Mouse (Mus musculus) midbrain, embryonic 16.5 days (tissue): ENCODE measurements around the gene Ncaph2. TPM values are rescaled to one million over a fixed set of nuclear protein-coding genes. Genes with fewer than 3 reads are reported as not detected.

Source experiments
- ATAC-seq: fragments of 200-750 bp; cut with Nextera tagmentation; 2 replicates; pipeline ENCODE4 v1.8.0; 2017; ENCODE audit warnings: moderate TSS enrichment
- H3K27ac ChIP-seq: fragments of 300-500 bp; sonication (generic); 2 replicates; pipeline ENCODE4 v1.5.1; 2014; ENCODE audit warnings: mild to moderate bottlenecking, low read length, mixed read lengths
- H3K27me3 ChIP-seq: fragments of 300-500 bp; sonication (generic); 2 replicates; pipeline ENCODE4 v1.6.1; 2014; ENCODE audit warnings: low read depth, low read length, mixed read lengths; ENCODE audit not compliant: control insufficient read depth, insufficient read depth
- H3K36me3 ChIP-seq: fragments of 300-500 bp; sonication (generic); 2 replicates; pipeline ENCODE4 v1.6.1; 2014; ENCODE audit warnings: mild to moderate bottlenecking, low read length, moderate library complexity, mixed read lengths; ENCODE audit not compliant: control insufficient read depth, insufficient read depth
- H3K4me1 ChIP-seq: fragments of 300-500 bp; sonication (generic); 2 replicates; pipeline ENCODE4 v1.6.1; 2014; ENCODE audit warnings: mild to moderate bottlenecking, low read length, mixed read lengths; ENCODE audit not compliant: control insufficient read depth, insufficient read depth
- H3K4me2 ChIP-seq: fragments of 300-500 bp; sonication (generic); 2 replicates; pipeline ENCODE4 v1.6.1; 2014; ENCODE audit warnings: mild to moderate bottlenecking, low read length, mixed read lengths
- H3K4me3 ChIP-seq: fragments of 300-500 bp; sonication (generic); 2 replicates; pipeline ENCODE4 v1.5.1; 2014; ENCODE audit warnings: low read depth, mild to moderate bottlenecking, low read length, moderate library complexity, mixed read lengths
- H3K9ac ChIP-seq: fragments of 300-500 bp; sonication (generic); 2 replicates; pipeline ENCODE4 v1.6.1; 2014; ENCODE audit warnings: low read depth, low read length, mixed read lengths
- H3K9me3 ChIP-seq: fragments of 300-500 bp; sonication (generic); replicated peaks from 2 replicates; pipeline ENCODE4 v1.6.1; 2014; ENCODE audit warnings: mild to moderate bottlenecking, low read length, mixed read lengths; ENCODE audit not compliant: control insufficient read depth, poor library complexity, severe bottlenecking
- WGBS: fragments of 180-500 bp; shearing (Covaris S2); extraction: QIAGEN DNeasy Blood & Tissue Kit; methylation state at CpG from one replicate; pipeline ENCODE4 v1.1.7; 2014; 5-methylcytosine and 5-hydroxymethylcytosine counted together
- microRNA-seq: library from miRNA; unstranded; fragments of <30 nt; microRNA quantifications from one replicate; pipeline ENCODE4, GENCODE M21; 2017
- polyA plus RNA-seq: library from polyadenylated mRNA; unstranded; fragments of >200 nt; fragmentation: Nextera tagmentation; extraction: Ambion mirVana; gene quantifications from 2 replicates; pipeline ENCODE4 v1.2.1, GENCODE M21; 2015

Ncaph2 gene
- polyA plus RNA-seq, 1 experiment from 2014 or later: 116 TPM

GRCm38 (mm10) chr15:89406691-89407090 is 51.2 kb downstream of the Ncaph2 start:
- H3K9ac ChIP-seq: no peak overlapping the region
- ATAC-seq: no peak
- H3K4me3 ChIP-seq: no peak overlapping the region
- H3K36me3 ChIP-seq: no peaks in the 10 kb centered on the region
- H3K27me3 ChIP-seq: no peaks in the 10 kb centered on the region
- no peaks in the 10 kb centered on the region for H3K4me1 ChIP-seq
- no peak overlapping the region for H3K27ac ChIP-seq
- peaks cover 3% of the 10 kb centered on the region; the same call in 1 of the 2 replicates for H3K9me3 ChIP-seq
- H3K4me2 ChIP-seq: no peak overlapping the region

GRCm38 (mm10) chr15:89410118-89410517 is 54.6 kb downstream of the Ncaph2 start, which contains the start of gene Syce3:
Gene Syce3 (minus strand): TSS chr15:89410503.
- no peak for ATAC-seq
- Histone ChIP-seq H3K9ac (no peak within 1 kb of the TSS), H3K36me3 (no peaks in the 10 kb centered on the region), H3K9me3 (peaks cover 3% of the 10 kb centered on the region; the same call in 1 of the 2 replicates), H3K4me2 (no peak within 1 kb of the TSS), H3K27me3 (no peaks in the 10 kb centered on the region), H3K4me3 (no peak within 1 kb of the TSS), H3K4me1 (no peaks in the 10 kb centered on the region), H3K27ac (no peak within 1 kb of the TSS)
- 91% methylated on average over 24 of the region's 24 CpGs for WGBS

GRCm38 (mm10) chr15:89415282-89415681 is 59.8 kb downstream of the Ncaph2 start:
- H3K4me2 ChIP-seq: no peak overlapping the region
- H3K9ac ChIP-seq: no peak overlapping the region
- no peaks in the 10 kb centered on the region for H3K27me3 ChIP-seq
- no peaks in the 10 kb centered on the region for H3K4me1 ChIP-seq
- peaks cover 9% of the 10 kb centered on the region; the same call in 1 of the 2 replicates for H3K36me3 ChIP-seq
- H3K9me3 ChIP-seq: no peaks in the 10 kb centered on the region
- ATAC-seq: no peak
- H3K27ac ChIP-seq: no peak overlapping the region
- no peak overlapping the region for H3K4me3 ChIP-seq
- WGBS: 90% methylated on average over 8 of the region's 8 CpGs

GRCm38 (mm10) chr15:89421938-89422337 is 66.4 kb downstream of the Ncaph2 start:
- 93% methylated on average over 9 of the region's 9 CpGs for WGBS
- Histone ChIP-seq H3K27me3 (no peaks in the 10 kb centered on the region), H3K27ac (no peak overlapping the region), H3K4me3 (no peak overlapping the region), H3K4me1 (no peaks in the 10 kb centered on the region), H3K9me3 (no peaks in the 10 kb centered on the region), H3K36me3 (peaks cover 24% of the 10 kb centered on the region), H3K9ac (no peak overlapping the region), H3K4me2 (no peak overlapping the region)
- ATAC-seq: no peak

Small RNA genes lying within 50 kb of the gene (microRNA-seq; reads per million reads assigned to microRNA genes)
- gene Mir6959: 1.0 reads per million

Other genes with a start within 250 kb of the Ncaph2 start
- 18.5 and 19.1 TPM in 2 replicates for gene Tubgcp6, start 232.6 kb upstream of the Ncaph2 start, polyA plus RNA-seq
- gene Hdac10, start 227.0 kb upstream of the Ncaph2 start, polyA plus RNA-seq: 30.6 and 31.0 TPM in 2 replicates
- 3.0 and 4.4 TPM in 2 replicates for gene Mapk12, start 215.0 kb upstream of the Ncaph2 start, polyA plus RNA-seq
- 29.0 and 32.6 TPM in 2 replicates for gene Mapk11, start 206.1 kb upstream of the Ncaph2 start, polyA plus RNA-seq
- 90.1 and 92.1 TPM in 2 replicates for gene Plxnb2, start 174.9 kb upstream of the Ncaph2 start, polyA plus RNA-seq
- 120 and 124 TPM in 2 replicates for gene Dennd6b, start 159.2 kb upstream of the Ncaph2 start, polyA plus RNA-seq
- gene Ppp6r2, start 144.2 kb upstream of the Ncaph2 start, polyA plus RNA-seq: 76.7 and 82.0 TPM in 2 replicates
- gene Sbf1, start 40.4 kb upstream of the Ncaph2 start, polyA plus RNA-seq: 92.9 and 101 TPM in 2 replicates
- not detected in 2 replicates for gene Adm2, start 33.0 kb upstream of the Ncaph2 start, polyA plus RNA-seq
- not detected in 2 replicates for gene Miox, start 21.3 kb upstream of the Ncaph2 start, polyA plus RNA-seq
- gene Lmf2, start 60 bp upstream of the Ncaph2 start, polyA plus RNA-seq: 29.0 and 34.9 TPM in 2 replicates
- gene Sco2, start 18.1 kb downstream of the Ncaph2 start, polyA plus RNA-seq: 11.8 and 16.4 TPM in 2 replicates
- 1.9 and 3.0 TPM in 2 replicates for gene Tymp, start 21.3 kb downstream of the Ncaph2 start, polyA plus RNA-seq
- 4.8 and 5.5 TPM in 2 replicates for gene Odf3b, start 23.6 kb downstream of the Ncaph2 start, polyA plus RNA-seq
- gene Klhdc7b, start 29.2 kb downstream of the Ncaph2 start, polyA plus RNA-seq: 0.05 and 0.06 TPM in 2 replicates
- gene Syce3, start 54.8 kb downstream of the Ncaph2 start, polyA plus RNA-seq: not detected in 2 replicates
- gene Cpt1b, start 70.1 kb downstream of the Ncaph2 start, polyA plus RNA-seq: 0.96 and 1.2 TPM in 2 replicates
- gene C730034F03Rik, start 73.9 kb downstream of the Ncaph2 start, polyA plus RNA-seq: 6.5 and 7.3 TPM in 2 replicates
- gene Gm44502, start 74.0 kb downstream of the Ncaph2 start, polyA plus RNA-seq: not detected in 2 replicates
- 88.3 and 95.2 TPM in 2 replicates for gene Chkb, start 74.2 kb downstream of the Ncaph2 start, polyA plus RNA-seq
- gene Mapk8ip2, start 98.2 kb downstream of the Ncaph2 start, polyA plus RNA-seq: 84.4 and 86.4 TPM in 2 replicates
- 32.6 and 37.6 TPM in 2 replicates for gene Arsa, start 121.7 kb downstream of the Ncaph2 start, polyA plus RNA-seq
- gene Shank3, start 143.9 kb downstream of the Ncaph2 start, polyA plus RNA-seq: 12.0 and 16.7 TPM in 2 replicates
- gene Acr, start 212.6 kb downstream of the Ncaph2 start, polyA plus RNA-seq: 1.6 and 1.8 TPM in 2 replicates
- 82.1 and 95.5 TPM in 2 replicates for gene Rabl2, start 236.2 kb downstream of the Ncaph2 start, polyA plus RNA-seq